Mouse (Mus musculus) embryonic facial prominence, embryonic 11.5 days (tissue): ENCODE data around the gene Cwc27. TPM values are rescaled to one million over a fixed set of nuclear protein-coding genes. Genes with fewer than 3 reads are reported as not detected.

Source experiments
- ATAC-seq: fragments of 200-750 bp; cut with Nextera tagmentation; replicated peaks from 2 replicates; pipeline ENCODE4 v1.8.0; 2017; ENCODE audit warnings: low read depth; ENCODE audit not compliant: insufficient number of reproducible peaks, low FRiP score, low TSS enrichment
- DNase-seq: peaks from one replicate; pipeline ENCODE4 v3.0.0-alpha.2; 2015; ENCODE audit warnings: low spot score
- H3K27ac ChIP-seq: fragments of 300-500 bp; sonication (generic); replicated peaks from 2 replicates; pipeline ENCODE4 v1.5.1; 2014; ENCODE audit warnings: mild to moderate bottlenecking, low read depth, low read length, control low read depth
- H3K27me3 ChIP-seq: fragments of 300-500 bp; sonication (generic); 2 replicates; pipeline ENCODE4 v1.6.1; 2014; ENCODE audit warnings: mild to moderate bottlenecking, low read length, moderate library complexity, mixed read lengths; ENCODE audit not compliant: control insufficient read depth, insufficient read depth
- H3K36me3 ChIP-seq: fragments of 300-500 bp; sonication (generic); replicated peaks from 2 replicates; pipeline ENCODE4 v1.6.1; 2014; ENCODE audit warnings: low read depth, mild to moderate bottlenecking, low read length, moderate library complexity, mixed read lengths; ENCODE audit not compliant: control insufficient read depth, insufficient read depth
- H3K4me1 ChIP-seq: fragments of 300-500 bp; sonication (generic); 2 replicates; pipeline ENCODE4 v1.6.1; 2014; ENCODE audit warnings: low read length, mixed read lengths; ENCODE audit not compliant: control insufficient read depth, insufficient read depth
- H3K4me2 ChIP-seq: fragments of 300-500 bp; sonication (generic); 2 replicates; pipeline ENCODE4 v1.6.1; 2014; ENCODE audit warnings: low read depth, mild to moderate bottlenecking, control low read depth, low read length, moderate library complexity
- H3K4me3 ChIP-seq: fragments of 300-500 bp; sonication (generic); 2 replicates; pipeline ENCODE4 v1.5.1; 2014; ENCODE audit warnings: low read depth, low read length, control low read depth
- H3K9ac ChIP-seq: fragments of 300-500 bp; sonication (generic); replicated peaks from 2 replicates; pipeline ENCODE4 v1.6.1; 2014; ENCODE audit warnings: mild to moderate bottlenecking, control low read depth, low read length
- H3K9me3 ChIP-seq: fragments of 300-500 bp; sonication (generic); replicated peaks from 2 replicates; pipeline ENCODE4 v1.6.1; 2016; ENCODE audit warnings: mild to moderate bottlenecking, low read length, inconsistent platforms, mixed read lengths; ENCODE audit not compliant: control insufficient read depth
- WGBS: fragments of 180-500 bp; shearing (Covaris S2); extraction: QIAGEN DNeasy Blood & Tissue Kit; methylation state at CpG from one replicate; pipeline ENCODE4 v1.1.7; 2014; 5-methylcytosine and 5-hydroxymethylcytosine counted together
- polyA plus RNA-seq: library from polyadenylated mRNA; unstranded; fragments of >200 nt; fragmentation: Nextera tagmentation; extraction: Ambion mirVana; gene quantifications from 2 replicates; pipeline ENCODE4 v1.2.1, GENCODE M21; 2014

Gene Cwc27
- polyA plus RNA-seq, 1 experiment from 2014 or later, result 34.0 TPM

DNA sequence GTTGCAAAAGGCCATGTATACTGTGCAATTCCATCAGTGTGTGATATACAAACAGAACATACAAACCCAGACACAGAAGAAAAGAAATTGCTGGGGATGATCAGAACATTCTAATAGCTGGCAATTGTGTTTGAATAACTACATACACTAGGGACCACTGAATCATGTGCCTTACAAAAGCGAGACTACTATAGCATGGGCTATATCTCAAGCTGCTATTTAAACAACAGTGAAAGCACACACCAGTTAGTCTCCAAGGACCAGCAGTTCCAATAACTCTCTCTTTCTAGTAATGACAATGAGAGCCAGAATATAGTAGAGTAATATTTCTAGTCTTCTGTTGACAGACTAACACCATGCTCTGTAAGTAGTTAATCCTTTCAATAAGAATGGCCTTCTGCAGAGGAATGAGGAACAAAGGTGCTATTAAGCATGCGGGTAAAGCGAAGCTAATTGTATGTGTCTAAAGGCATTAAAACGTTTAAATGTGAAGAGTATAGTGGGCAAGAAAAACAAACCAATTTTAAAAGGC lies 222.1 kb downstream of the Cwc27 start:
- Histone ChIP-seq H3K9ac (no peak overlapping the region), H3K4me3 (no peak overlapping the region), H3K9me3 (no peaks in the 10 kb centered on the region), H3K27me3 (no peaks in the 10 kb centered on the region), H3K4me1 (no peaks in the 10 kb centered on the region), H3K36me3 (no peaks in the 10 kb centered on the region), H3K27ac (no peak overlapping the region), H3K4me2 (no peak overlapping the region)
- ATAC-seq (no peak), DNase-seq (no peak)
- WGBS, result 49% methylated on average over 4 of the region's 4 CpGs

GRCm38 (mm10) chr13:104590931-104591330 lies 226.0 kb downstream of the Cwc27 start:
- no peak overlapping the region for H3K27ac ChIP-seq
- H3K9ac ChIP-seq, result no peak overlapping the region
- H3K4me2 ChIP-seq, result no peak overlapping the region
- no peak overlapping the region for H3K4me3 ChIP-seq
- H3K9me3 ChIP-seq, result no peaks in the 10 kb centered on the region
- H3K36me3 ChIP-seq, result no peaks in the 10 kb centered on the region
- WGBS, result 90% methylated on average over 7 of the region's 7 CpGs
- no peak for DNase-seq
- no peaks in the 10 kb centered on the region for H3K4me1 ChIP-seq
- H3K27me3 ChIP-seq, result no peaks in the 10 kb centered on the region
- no peak for ATAC-seq

- no peaks in the 10 kb centered on the region for H3K9me3 ChIP-seq
- no peaks in the 10 kb centered on the region for H3K4me1 ChIP-seq
- no peak for ATAC-seq
- no peak overlapping the region for H3K9ac ChIP-seq
- peak; percentile 47 for DNase-seq
- 48% methylated on average over 11 of the region's 11 CpGs for WGBS
- no peak overlapping the region for H3K4me2 ChIP-seq
- no peak overlapping the region for H3K4me3 ChIP-seq
- no peak overlapping the region for H3K27ac ChIP-seq
- H3K27me3 ChIP-seq, result no peaks in the 10 kb centered on the region
- H3K36me3 ChIP-seq, result no peaks in the 10 kb centered on the region
Observed at GRCm38 (mm10) chr13:104590097-104590607, 226.8 kb downstream of the Cwc27 start.

DNA sequence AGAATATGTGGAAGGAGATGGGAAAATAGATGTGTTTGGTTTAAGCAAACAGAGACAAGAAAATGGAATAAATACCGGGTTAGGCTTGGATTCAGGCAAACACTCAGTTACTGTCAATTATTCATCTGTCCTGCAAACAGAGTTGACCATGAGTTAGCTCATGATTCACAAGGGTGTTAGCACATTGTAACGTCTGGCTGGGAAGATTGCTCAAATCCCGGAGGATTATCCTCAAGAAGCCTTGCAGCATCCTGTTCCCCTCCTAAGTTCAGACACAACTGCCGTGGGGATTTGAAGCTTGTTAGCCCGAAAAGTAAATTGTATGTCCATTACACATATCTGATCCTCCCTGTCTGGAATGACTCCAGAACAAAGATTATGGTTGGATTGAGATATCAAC lies 228.6 kb downstream of the Cwc27 start:
- no peak overlapping the region for H3K4me3 ChIP-seq
- no peak overlapping the region for H3K9ac ChIP-seq
- DNase-seq (no peak), ATAC-seq (no peak)
- H3K4me2 ChIP-seq, result no peak overlapping the region
- WGBS, result 75% methylated on average over 5 of the region's 5 CpGs
- no peaks in the 10 kb centered on the region for H3K36me3 ChIP-seq
- no peak overlapping the region for H3K27ac ChIP-seq
- H3K4me1 ChIP-seq, result no peaks in the 10 kb centered on the region
- no peaks in the 10 kb centered on the region for H3K9me3 ChIP-seq
- H3K27me3 ChIP-seq, result no peaks in the 10 kb centered on the region

Other genes starting within 250 kb of the Cwc27 start
- gene Srek1ip1, start 24.7 kb downstream of the Cwc27 start, polyA plus RNA-seq, result 24.2 and 24.3 TPM in 2 replicates
- gene Shisal2b, start 46.8 kb upstream of the Cwc27 start, polyA plus RNA-seq, result 0.35 and 0.47 TPM in 2 replicates
- gene Rgs7bp, start 237.8 kb upstream of the Cwc27 start, polyA plus RNA-seq, result 1.7 and 1.9 TPM in 2 replicates